Mouse (Mus musculus) intestine, postnatal 0 days (tissue): Measurements from ENCODE around the gene Cyth4. TPM values are rescaled to one million over a fixed set of nuclear protein-coding genes. Genes with fewer than 3 reads are reported as not detected.

Source experiments
- ATAC-seq: fragments of 200-750 bp; cut with Nextera tagmentation; 2 replicates; pipeline ENCODE4 v1.8.0; 2017; ENCODE audit warnings: mild to moderate bottlenecking, moderate TSS enrichment, moderate library complexity
- H3K27ac ChIP-seq: fragments of 300-500 bp; sonication (generic); 2 replicates; pipeline ENCODE4 v1.5.1; 2014; ENCODE audit warnings: mild to moderate bottlenecking, low read depth, low read length, moderate library complexity
- H3K27me3 ChIP-seq: fragments of 300-500 bp; sonication (generic); replicated peaks from 2 replicates; pipeline ENCODE4 v1.6.1; 2014; ENCODE audit warnings: low read length, mixed read lengths; ENCODE audit not compliant: control insufficient read depth, insufficient read depth
- H3K36me3 ChIP-seq: fragments of 300-500 bp; sonication (generic); 2 replicates; pipeline ENCODE4 v1.6.1; 2014; ENCODE audit warnings: mild to moderate bottlenecking, moderate library complexity; ENCODE audit not compliant: control insufficient read depth, insufficient read depth
- H3K4me1 ChIP-seq: fragments of 300-500 bp; sonication (generic); replicated peaks from 2 replicates; pipeline ENCODE4 v1.6.1; 2014; ENCODE audit warnings: antibody characterized with exemption, low read length, mixed read lengths; ENCODE audit not compliant: control insufficient read depth, insufficient read depth
- H3K4me2 ChIP-seq: fragments of 300-500 bp; sonication (generic); replicated peaks from 2 replicates; pipeline ENCODE4 v1.6.1; 2014; ENCODE audit warnings: low read depth, mild to moderate bottlenecking, moderate library complexity
- H3K4me3 ChIP-seq: fragments of 300-500 bp; sonication (generic); 2 replicates; pipeline ENCODE4 v1.5.1; 2014; ENCODE audit warnings: low read depth, low read length
- H3K9ac ChIP-seq: fragments of 300-500 bp; sonication (generic); 2 replicates; pipeline ENCODE4 v1.6.1; 2014; ENCODE audit warnings: mild to moderate bottlenecking, low read depth, low read length
- H3K9me3 ChIP-seq: fragments of 300-500 bp; sonication (generic); 2 replicates; pipeline ENCODE4 v1.6.1; 2016; ENCODE audit warnings: mixed run types; ENCODE audit not compliant: control insufficient read depth
- CTCF ChIP-seq: sonication (generic); IDR thresholded peaks from 2 replicates; pipeline ENCODE4 v1.5.1; 2016; ENCODE audit warnings: low read depth, mild to moderate bottlenecking, control low read depth, antibody characterized with exemption, moderate library complexity
- WGBS: fragments of 180-500 bp; shearing (Covaris S2); extraction: QIAGEN DNeasy Blood & Tissue Kit; methylation state at CpG from one replicate; pipeline ENCODE4 v1.1.7; 2014; 5-methylcytosine and 5-hydroxymethylcytosine counted together
- polyA plus RNA-seq: library from polyadenylated mRNA; unstranded; fragments of >200 nt; fragmentation: Nextera tagmentation; extraction: Ambion mirVana; gene quantifications from 2 replicates; pipeline ENCODE4 v1.2.1, GENCODE M21; 2015

Gene Cyth4
- polyA plus RNA-seq, 1 experiment from 2014 or later = 2.5 TPM

GRCm38 (mm10) chr15:78669221-78669871 lies 72.5 kb downstream of the Cyth4 start:
- H3K27ac ChIP-seq = no peak overlapping the region
- ATAC-seq = no peak
- no peak for TF ChIP-seq CTCF
- peaks cover 32% of the 10 kb centered on the region for H3K27me3 ChIP-seq
- no peaks in the 10 kb centered on the region for H3K4me1 ChIP-seq
- WGBS = 35% methylated on average over 10 of the region's 10 CpGs
- H3K4me3 ChIP-seq = no peak overlapping the region
- no peak overlapping the region for H3K9ac ChIP-seq
- no peaks in the 10 kb centered on the region for H3K9me3 ChIP-seq
- H3K4me2 ChIP-seq = no peak overlapping the region
- H3K36me3 ChIP-seq = no peaks in the 10 kb centered on the region

DNA sequence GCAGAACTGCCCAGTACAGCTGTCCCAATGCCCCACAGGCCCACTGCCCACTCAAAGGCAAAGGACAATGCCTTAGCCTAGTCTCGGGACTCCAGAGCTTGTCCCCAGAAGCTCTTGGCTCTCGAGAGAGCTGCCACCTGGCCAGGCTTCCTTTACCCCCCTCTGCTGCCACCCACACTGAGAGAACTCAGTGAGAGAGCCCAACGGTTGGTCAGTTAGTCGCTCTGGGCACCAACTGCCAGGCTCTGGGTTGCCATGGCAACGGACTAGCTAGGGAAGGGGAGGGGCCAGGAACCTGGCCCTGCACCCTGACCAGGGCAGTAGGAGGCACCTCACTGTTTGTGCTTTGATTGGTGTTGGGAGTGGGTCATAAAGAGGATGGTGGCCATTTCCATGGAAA lies 73.5 kb downstream of the Cyth4 start:
- Histone ChIP-seq H3K4me2 (no peak overlapping the region), H3K9me3 (no peaks in the 10 kb centered on the region), H3K27me3 (peaks cover 35% of the 10 kb centered on the region), H3K36me3 (no peaks in the 10 kb centered on the region), H3K9ac (no peak overlapping the region), H3K4me1 (no peaks in the 10 kb centered on the region), H3K4me3 (no peak overlapping the region), H3K27ac (no peak overlapping the region)
- no peak for ATAC-seq
- WGBS = 45% methylated on average over 5 of the region's 5 CpGs
- no peak for TF ChIP-seq CTCF

Other genes starting within 250 kb of the Cyth4 start
- gene Tex33, start 201.1 kb upstream of the Cyth4 start, polyA plus RNA-seq = not detected in 2 replicates
- gene Tst, start 191.1 kb upstream of the Cyth4 start, polyA plus RNA-seq = 36.7 and 48.3 TPM in 2 replicates
- 2.8 and 3.2 TPM in 2 replicates for gene Mpst, start 190.6 kb upstream of the Cyth4 start, polyA plus RNA-seq
- 18.6 and 20.1 TPM in 2 replicates for gene Kctd17, start 168.5 kb upstream of the Cyth4 start, polyA plus RNA-seq
- gene Tmprss6, start 128.4 kb upstream of the Cyth4 start, polyA plus RNA-seq = 0.63 and 0.84 TPM in 2 replicates
- 0.58 and 0.63 TPM in 2 replicates for gene Il2rb, start 101.8 kb upstream of the Cyth4 start, polyA plus RNA-seq
- gene C1qtnf6, start 65.6 kb upstream of the Cyth4 start, polyA plus RNA-seq = 14.3 and 16.0 TPM in 2 replicates
- 0.05 and 0.10 TPM in 2 replicates for gene Sstr3, start 52.4 kb upstream of the Cyth4 start, polyA plus RNA-seq
- 9.0 and 9.9 TPM in 2 replicates for gene Rac2, start 24.3 kb upstream of the Cyth4 start, polyA plus RNA-seq
- 0.10 and 0.17 TPM in 2 replicates for gene Elfn2, start 121.7 kb downstream of the Cyth4 start, polyA plus RNA-seq
- 7.2 and 7.6 TPM in 2 replicates for gene Mfng, start 176.4 kb downstream of the Cyth4 start, polyA plus RNA-seq
- 3.2 and 3.9 TPM in 2 replicates for gene Card10, start 206.0 kb downstream of the Cyth4 start, polyA plus RNA-seq
- 16.8 and 17.0 TPM in 2 replicates for gene Cdc42ep1, start 245.6 kb downstream of the Cyth4 start, polyA plus RNA-seq